Mouse (Mus musculus) adrenal gland, adult 10 weeks (tissue): Measurements from ENCODE around the gene Slc25a51. TPM values are rescaled to one million over a fixed set of nuclear protein-coding genes. Genes with fewer than 3 reads are reported as not detected.

Experiments used
- polyA plus RNA-seq: library from polyadenylated mRNA; stranded (reverse); fragments of 350-450 nt; fragmentation: Illumina TruSeq; extraction: RNeasy Lipid Tissue Mini Kit (QIAGEN cat#74804); gene quantifications from one replicate; pipeline ENCODE4 v1.2.3, GENCODE M21; 2014; ENCODE audit warnings: low read depth, low replicate concordance

The Slc25a51 gene
- 135 TPM for polyA plus RNA-seq

GRCm38 (mm10) chr4:45408427-45409132 is at the start of gene Slc25a51:
Gene Slc25a51, minus strand, starts transcription at chr4:45408766.

Other genes with a start within 250 kb of the Slc25a51 start
- 1.1 TPM for gene Frmpd1, start 223.9 kb downstream of the Slc25a51 start, polyA plus RNA-seq
- gene Trmt10b, start 111.6 kb downstream of the Slc25a51 start, polyA plus RNA-seq: 12.7 TPM
- 39.5 TPM for gene Dcaf10, start 66.7 kb downstream of the Slc25a51 start, polyA plus RNA-seq
- gene Exosc3, start 66.0 kb downstream of the Slc25a51 start, polyA plus RNA-seq: 67.8 TPM
- gene Shb, start 123.7 kb upstream of the Slc25a51 start, polyA plus RNA-seq: 8.5 TPM